Mouse (Mus musculus) forebrain, postnatal 0 days (tissue): ENCODE results near the gene Serhl. TPM values are rescaled to one million over a fixed set of nuclear protein-coding genes. Genes with fewer than 3 reads are reported as not detected.

Experiments used
- ATAC-seq: fragments of 200-750 bp; cut with Nextera tagmentation; 2 replicates; pipeline ENCODE4 v1.8.0; 2017; ENCODE audit warnings: mild to moderate bottlenecking, moderate library complexity
- DNase-seq: peaks from one replicate; pipeline ENCODE4 v3.0.0-alpha.2; 2015
- H3K27ac ChIP-seq: fragments of 300-500 bp; sonication (generic); 2 replicates; pipeline ENCODE4 v1.5.1; 2014; ENCODE audit warnings: low read depth, mild to moderate bottlenecking, antibody characterized with exemption, low read length, moderate library complexity, mixed read lengths
- H3K27me3 ChIP-seq: fragments of 300-500 bp; sonication (generic); 2 replicates; pipeline ENCODE4 v1.6.1; 2014; ENCODE audit warnings: mild to moderate bottlenecking, low read length, mixed read lengths; ENCODE audit not compliant: insufficient read depth
- H3K36me3 ChIP-seq: fragments of 300-500 bp; sonication (generic); 2 replicates; pipeline ENCODE4 v1.6.1; 2014; ENCODE audit warnings: mild to moderate bottlenecking, moderate library complexity; ENCODE audit not compliant: insufficient read depth
- H3K4me1 ChIP-seq: fragments of 300-500 bp; sonication (generic); 2 replicates; pipeline ENCODE4 v1.6.1; 2014; ENCODE audit warnings: antibody characterized with exemption; ENCODE audit not compliant: insufficient read depth
- H3K4me2 ChIP-seq: fragments of 300-500 bp; sonication (generic); 2 replicates; pipeline ENCODE4 v1.6.1; 2014; ENCODE audit warnings: low read depth, mild to moderate bottlenecking, moderate library complexity
- H3K4me3 ChIP-seq: fragments of 300-500 bp; sonication (generic); 2 replicates; pipeline ENCODE4 v1.5.1; 2014; ENCODE audit warnings: low read depth, low read length, mixed read lengths
- H3K9ac ChIP-seq: fragments of 300-500 bp; sonication (generic); 2 replicates; pipeline ENCODE4 v1.6.1; 2014; ENCODE audit warnings: mild to moderate bottlenecking
- H3K9me3 ChIP-seq: fragments of 300-500 bp; sonication (generic); 2 replicates; pipeline ENCODE4 v1.6.1; 2016; ENCODE audit warnings: low read length
- CTCF ChIP-seq: sonication (generic); IDR thresholded peaks from 2 replicates; pipeline ENCODE4 v1.5.1; 2016; ENCODE audit warnings: antibody characterized with exemption, control low read depth, low read depth
- WGBS: fragments of 180-500 bp; shearing (Covaris S2); extraction: QIAGEN DNeasy Blood & Tissue Kit; methylation state at CpG from one replicate; pipeline ENCODE4 v1.1.7; 2014; 5-methylcytosine and 5-hydroxymethylcytosine counted together
- polyA plus RNA-seq: library from polyadenylated mRNA; unstranded; fragments of >200 nt; fragmentation: Nextera tagmentation; extraction: Ambion mirVana; gene quantifications from 2 replicates; pipeline ENCODE4 v1.2.1, GENCODE M21; 2015
- total RNA-seq: library from RNA; depleted of rRNA; stranded (reverse); fragments of >200 nt; gene quantifications from 2 replicates; pipeline ENCODE4 v1.2.3, GENCODE M21; 2014

Gene Serhl
- total and polyA plus RNA-seq, 2 experiments from 2014 or later, result 11.9 to 39.1 TPM

DNA sequence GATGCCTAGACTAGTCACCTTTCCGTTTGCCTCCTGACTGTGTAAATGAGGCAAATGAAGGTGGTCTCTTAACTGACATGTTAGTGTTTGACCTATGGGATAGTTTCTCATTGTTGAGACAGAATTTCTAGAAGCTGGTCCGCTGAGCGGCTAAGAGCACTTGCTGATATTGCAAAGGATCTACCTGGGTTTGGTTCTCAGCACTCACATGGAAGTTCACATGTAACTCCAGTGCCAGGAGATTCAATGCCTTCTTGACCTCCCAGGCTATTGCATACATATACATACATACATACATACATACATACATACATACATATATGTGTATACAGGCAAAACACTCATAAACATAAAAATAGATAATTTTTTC, 60.8 kb downstream of the Serhl start:
- TF ChIP-seq CTCF, result no peak
- H3K9me3 ChIP-seq, result no peaks in the 10 kb centered on the region
- 27% methylated on average over 3 of the region's 3 CpGs for WGBS

DNA sequence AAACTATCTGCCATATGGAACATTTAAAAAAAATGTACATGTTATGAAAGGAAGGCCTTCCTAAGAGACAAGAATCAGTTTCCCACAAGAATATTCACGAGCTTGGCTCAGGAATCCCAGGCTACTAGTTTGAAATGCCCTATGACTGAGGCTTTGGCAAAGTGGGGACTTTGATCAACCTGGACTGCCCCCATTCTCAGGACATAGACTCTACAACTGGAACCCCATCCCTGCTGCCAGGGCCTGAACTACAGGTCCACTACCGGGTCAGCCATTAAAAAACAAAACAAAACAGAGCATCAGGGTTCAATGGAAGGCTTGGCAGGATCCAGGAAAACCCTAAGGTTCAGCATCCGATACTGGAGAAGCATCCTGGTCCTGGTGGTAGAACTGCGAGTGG, 61.4 kb downstream of the Serhl start:
- peaks cover 7% of the 10 kb centered on the region; the same call in 1 of the 2 replicates for H3K4me1 ChIP-seq
- H3K4me3 ChIP-seq, result no peak overlapping the region
- H3K36me3 ChIP-seq, result peaks cover 8% of the 10 kb centered on the region; the same call in 1 of the 2 replicates
- WGBS, result 83% methylated on average over 4 of the region's 4 CpGs
- TF ChIP-seq CTCF, result no peak
- peak overlapping the region; percentile 36; the same call in 1 of the 2 replicates for H3K27ac ChIP-seq
- no peak overlapping the region for H3K4me2 ChIP-seq
- H3K9me3 ChIP-seq, result no peaks in the 10 kb centered on the region
- DNase-seq, result no peak
- H3K9ac ChIP-seq, result no peak overlapping the region
- no peak for ATAC-seq
- H3K27me3 ChIP-seq, result no peaks in the 10 kb centered on the region

More for the DNA sequence above, 60.8 kb downstream of the Serhl start:
- H3K36me3 ChIP-seq, result peaks cover 8% of the 10 kb centered on the region; the same call in 1 of the 2 replicates
- DNase-seq (no peak), ATAC-seq (no peak)
- H3K27me3 ChIP-seq, result no peaks in the 10 kb centered on the region
- peak overlapping the region; percentile 45 for H3K4me2 ChIP-seq
- peak overlapping the region; percentile 99 for H3K27ac ChIP-seq
- peaks cover 7% of the 10 kb centered on the region; the same call in 1 of the 2 replicates for H3K4me1 ChIP-seq
- peak overlapping the region; percentile 95 for H3K4me3 ChIP-seq
- H3K9ac ChIP-seq, result peak overlapping the region; percentile 94

DNA sequence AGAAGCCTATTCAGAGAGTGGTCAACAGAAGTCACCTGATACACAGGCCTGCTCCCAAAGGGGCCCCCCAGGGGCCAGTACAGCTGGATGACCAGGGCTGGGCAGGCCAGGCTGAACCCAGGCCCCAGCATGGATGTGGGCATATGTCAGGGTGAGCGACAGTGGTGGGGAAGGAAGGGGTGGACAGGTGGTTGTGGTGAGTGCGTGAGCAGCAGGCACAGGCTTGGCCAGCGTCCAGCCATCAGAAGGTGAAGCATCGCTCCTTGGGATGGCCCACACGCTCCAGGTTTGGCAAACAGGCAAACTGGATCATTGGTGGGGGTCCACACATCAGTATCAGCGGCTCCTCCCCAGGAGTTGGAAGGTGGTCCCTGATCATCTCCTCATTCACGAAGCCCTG, 65.0 kb downstream of the Serhl start:
- 96% methylated on average over 7 of the region's 7 CpGs for WGBS
- DNase-seq, result no peak

DNA sequence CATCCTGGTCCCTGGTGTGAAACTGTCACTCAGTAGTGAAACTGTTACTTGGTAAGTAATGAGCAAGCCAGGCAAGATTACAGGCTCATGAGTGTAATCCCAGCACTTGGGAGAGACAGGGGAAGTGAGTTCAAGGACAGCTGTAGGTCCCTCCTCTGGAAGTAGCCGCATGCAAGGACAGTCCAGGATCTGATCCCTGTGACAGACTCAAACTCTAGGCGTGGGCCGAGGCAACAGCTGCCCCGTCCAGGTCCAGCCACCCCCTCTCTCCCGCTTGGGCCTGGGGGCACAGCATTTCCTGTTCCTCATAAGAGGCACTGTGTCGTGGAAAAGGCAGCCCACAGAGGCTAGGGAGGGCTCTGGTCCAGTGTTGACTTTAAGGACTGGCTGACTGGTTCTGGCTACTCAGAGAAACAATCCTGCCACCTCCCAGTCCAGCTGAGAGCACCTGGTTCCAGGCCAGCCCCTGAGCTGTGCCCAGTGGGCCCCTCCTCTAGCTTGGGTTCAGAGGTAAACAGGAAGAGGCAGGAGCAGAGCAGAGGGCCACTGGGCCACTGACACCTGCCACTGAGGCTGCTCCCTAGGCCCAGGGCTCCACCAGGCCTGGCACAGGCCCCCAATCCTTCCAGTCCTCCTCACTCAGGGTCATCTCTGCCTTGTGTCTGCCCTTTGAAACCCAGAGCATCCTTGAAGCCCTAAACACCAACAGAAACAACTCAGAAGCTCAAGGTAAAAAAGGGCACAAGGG, 66.5 kb downstream of the Serhl start:
- Histone ChIP-seq H3K27me3 (no peaks in the 10 kb centered on the region), H3K27ac (no peak overlapping the region), H3K9ac (no peak overlapping the region), H3K4me3 (no peak overlapping the region), H3K36me3 (peaks cover 35% of the 10 kb centered on the region), H3K4me2 (no peak overlapping the region), H3K4me1 (no peaks in the 10 kb centered on the region), H3K9me3 (no peaks in the 10 kb centered on the region)
- ATAC-seq (no peak), DNase-seq (no peak)
- TF ChIP-seq CTCF, result no peak
- WGBS, result 89% methylated on average over 6 of the region's 6 CpGs

More for the DNA sequence above, 65.0 kb downstream of the Serhl start:
- Histone ChIP-seq H3K4me1 (no peaks in the 10 kb centered on the region), H3K36me3 (peaks cover 22% of the 10 kb centered on the region), H3K9ac (no peak overlapping the region), H3K27me3 (no peaks in the 10 kb centered on the region), H3K9me3 (no peaks in the 10 kb centered on the region), H3K4me3 (no peak overlapping the region), H3K27ac (no peak overlapping the region), H3K4me2 (no peak overlapping the region)
- no peak for TF ChIP-seq CTCF
- no peak for ATAC-seq

DNA sequence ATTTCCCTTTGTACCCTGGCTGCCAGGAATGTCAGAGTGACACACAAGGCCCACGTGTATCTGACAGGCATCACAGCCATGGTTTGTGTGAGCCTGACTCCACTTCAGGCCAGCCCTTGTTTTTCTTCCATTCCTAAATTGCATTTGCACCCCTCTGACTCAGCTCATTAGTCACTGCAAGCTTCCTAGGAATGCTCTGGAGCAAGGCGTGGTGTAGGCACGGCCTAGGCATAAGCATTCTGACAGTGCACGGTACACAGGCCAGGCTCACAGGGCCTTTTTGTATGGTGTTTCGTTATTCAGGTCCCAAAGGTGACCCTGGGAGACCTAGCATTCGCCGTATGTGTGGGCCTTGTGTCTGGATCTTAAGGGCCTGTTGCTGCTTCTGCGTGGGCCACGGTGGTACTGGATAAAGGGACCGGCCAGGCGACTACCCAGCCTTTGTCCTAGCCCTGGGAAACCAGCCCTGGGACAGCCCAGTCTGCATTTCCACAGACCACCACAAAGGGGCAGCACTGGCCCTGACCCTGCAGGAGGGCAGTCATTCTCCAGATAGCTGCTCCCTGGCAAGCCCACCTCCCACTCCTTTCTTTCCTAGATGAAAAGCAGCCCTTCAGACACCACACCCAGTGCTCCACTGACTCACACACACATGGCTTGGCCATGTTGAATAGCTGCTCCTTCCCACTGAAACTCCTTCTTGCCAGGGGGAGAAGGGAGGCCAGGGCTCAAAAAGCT, 67.8 kb downstream of the Serhl start:
- no peaks in the 10 kb centered on the region for H3K27me3 ChIP-seq
- H3K4me3 ChIP-seq, result no peak overlapping the region
- DNase-seq, result no peak
- peaks cover 43% of the 10 kb centered on the region for H3K36me3 ChIP-seq
- no peak; the same call in 1 of the 2 replicates for ATAC-seq
- no peak overlapping the region for H3K4me2 ChIP-seq
- whole genome bisulfite sequencing, result 72% methylated on average over 11 of the region's 11 CpGs
- no peaks in the 10 kb centered on the region for H3K4me1 ChIP-seq
- no peak overlapping the region for H3K27ac ChIP-seq
- TF ChIP-seq CTCF, result peak; percentile 67
- H3K9ac ChIP-seq, result no peak overlapping the region
- H3K9me3 ChIP-seq, result no peaks in the 10 kb centered on the region

DNA sequence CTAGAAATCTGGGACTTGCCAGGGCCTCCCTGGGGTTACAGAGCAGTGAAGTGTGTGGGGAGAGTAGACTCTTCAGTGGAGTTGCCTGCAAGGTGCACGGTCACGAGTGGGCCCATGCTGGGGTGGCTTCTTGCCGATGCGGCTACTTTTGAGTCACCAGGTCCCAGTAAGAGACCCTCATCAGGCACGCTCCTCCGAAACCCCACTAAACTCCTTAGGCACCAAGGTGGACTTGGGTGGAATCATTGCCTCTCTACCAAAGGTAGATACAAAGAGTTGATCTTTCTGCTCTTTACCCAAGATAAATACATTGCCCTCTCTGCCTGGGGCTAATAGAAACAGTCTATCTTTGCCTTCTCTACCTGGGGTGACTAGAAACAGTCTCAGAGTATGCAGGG, 68.4 kb downstream of the Serhl start:
- WGBS, result 95% methylated on average over 6 of the region's 6 CpGs
- DNase-seq, result no peak
- H3K36me3 ChIP-seq, result peaks cover 47% of the 10 kb centered on the region
- no peak overlapping the region for H3K27ac ChIP-seq
- H3K9ac ChIP-seq, result no peak overlapping the region
- H3K9me3 ChIP-seq, result no peaks in the 10 kb centered on the region
- no peak for TF ChIP-seq CTCF
- no peak overlapping the region for H3K4me3 ChIP-seq
- ATAC-seq, result no peak
- H3K4me2 ChIP-seq, result no peak overlapping the region
- no peaks in the 10 kb centered on the region for H3K27me3 ChIP-seq
- no peaks in the 10 kb centered on the region for H3K4me1 ChIP-seq

DNA sequence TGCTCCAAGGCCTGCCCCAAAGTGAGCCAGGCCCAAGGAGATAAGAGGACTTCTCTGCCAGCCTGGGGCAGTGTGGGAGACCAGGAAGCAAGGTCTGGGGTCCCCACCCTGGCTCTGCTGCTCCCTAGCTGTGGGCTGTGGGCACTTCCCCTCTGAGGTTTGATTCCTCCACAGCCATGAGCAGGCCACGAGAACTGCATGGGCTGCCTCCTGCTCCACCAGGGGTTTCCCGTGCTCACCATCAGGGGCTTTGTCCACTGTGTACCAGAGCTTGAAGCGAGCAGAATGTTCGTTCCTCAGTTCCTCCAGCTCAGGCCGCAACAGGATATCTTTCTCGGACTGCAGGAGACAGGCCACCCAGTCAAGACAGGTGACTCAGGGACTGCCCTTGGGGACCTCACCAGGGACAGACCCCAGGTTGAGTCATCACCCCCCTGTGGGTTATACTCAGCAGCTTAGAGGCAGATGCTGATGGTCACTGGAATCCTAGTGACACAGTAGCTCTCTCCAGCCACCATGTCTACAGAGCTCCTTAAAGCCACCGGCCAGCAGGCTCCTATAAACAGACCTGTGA, 69.4 kb downstream of the Serhl start:
- no peak overlapping the region for H3K4me3 ChIP-seq
- H3K4me1 ChIP-seq, result no peaks in the 10 kb centered on the region
- ATAC-seq (no peak), DNase-seq (no peak)
- H3K9ac ChIP-seq, result no peak overlapping the region
- H3K36me3 ChIP-seq, result peaks cover 45% of the 10 kb centered on the region
- H3K4me2 ChIP-seq, result no peak overlapping the region
- H3K27ac ChIP-seq, result no peak overlapping the region
- no peaks in the 10 kb centered on the region for H3K9me3 ChIP-seq
- TF ChIP-seq CTCF, result no peak
- no peaks in the 10 kb centered on the region for H3K27me3 ChIP-seq
- WGBS, result 91% methylated on average over 7 of the region's 7 CpGs
